Mouse (Mus musculus): ENCODE measurements around the gene Spop.

GRCm38 (mm10) chr11:95509126-95509717 lies 95.3 kb downstream of the Spop start:
- TF ChIP-seq POLR2A (IDR thresholded peaks at IDR 0.05; ENCODE audit: insufficient read depth, low read length) (no peak), CTCF (IDR thresholded peaks at IDR 0.05; ENCODE audit: low read depth, low read length) (peak; percentile 72)
